Mouse (Mus musculus) liver, embryonic 13.5 days (tissue): ENCODE results near the gene Rftn1. TPM values are rescaled to one million over a fixed set of nuclear protein-coding genes. Genes with fewer than 3 reads are reported as not detected.

ENCODE experiments used
- ATAC-seq: fragments of 200-750 bp; cut with Nextera tagmentation; 2 replicates; pipeline ENCODE4 v1.8.0; 2017; ENCODE audit warnings: low read depth, mild to moderate bottlenecking, moderate number of reproducible peaks, moderate library complexity
- DNase-seq: peaks from one replicate; pipeline ENCODE4 v3.0.0; 2022
- H3K27ac ChIP-seq: fragments of 300-500 bp; sonication (generic); 2 replicates; pipeline ENCODE4 v1.5.1; 2015; ENCODE audit warnings: moderate library complexity, mild to moderate bottlenecking, inconsistent platforms
- H3K27me3 ChIP-seq: fragments of 300-500 bp; sonication (generic); 2 replicates; pipeline ENCODE4 v1.6.1; 2015; ENCODE audit warnings: mild to moderate bottlenecking, inconsistent platforms
- H3K36me3 ChIP-seq: fragments of 300-500 bp; sonication (generic); 2 replicates; pipeline ENCODE4 v1.6.1; 2015; ENCODE audit warnings: mild to moderate bottlenecking, inconsistent platforms
- H3K4me1 ChIP-seq: fragments of 300-500 bp; sonication (generic); replicated peaks from 2 replicates; pipeline ENCODE4 v1.6.1; 2015; ENCODE audit warnings: inconsistent platforms
- H3K4me2 ChIP-seq: fragments of 300-500 bp; sonication (generic); 2 replicates; pipeline ENCODE4 v1.6.1; 2015; ENCODE audit warnings: inconsistent platforms, mild to moderate bottlenecking, moderate library complexity
- H3K4me3 ChIP-seq: fragments of 300-500 bp; sonication (generic); replicated peaks from 2 replicates; pipeline ENCODE4 v1.5.1; 2015; ENCODE audit warnings: mild to moderate bottlenecking, inconsistent platforms
- H3K9ac ChIP-seq: fragments of 300-500 bp; sonication (generic); 2 replicates; pipeline ENCODE4 v1.6.1; 2015; ENCODE audit warnings: mild to moderate bottlenecking, inconsistent platforms
- H3K9me3 ChIP-seq: fragments of 300-500 bp; sonication (generic); replicated peaks from 2 replicates; pipeline ENCODE4 v1.6.1; 2016; ENCODE audit warnings: inconsistent platforms
- WGBS: fragments of 180-500 bp; shearing (Covaris S2); methylation state at CpG from one replicate; pipeline ENCODE4 v1.1.7; 2015; ENCODE audit not compliant: insufficient replicate concordance; 5-methylcytosine and 5-hydroxymethylcytosine counted together
- polyA plus RNA-seq: library from polyadenylated mRNA; unstranded; fragments of >200 nt; fragmentation: Nextera tagmentation; extraction: Ambion mirVana; gene quantifications from 2 replicates; pipeline ENCODE4 v1.2.1, GENCODE M21; 2015

Rftn1 gene
- polyA plus RNA-seq, result 5.7 and 6.0 TPM in 2 replicates

DNA sequence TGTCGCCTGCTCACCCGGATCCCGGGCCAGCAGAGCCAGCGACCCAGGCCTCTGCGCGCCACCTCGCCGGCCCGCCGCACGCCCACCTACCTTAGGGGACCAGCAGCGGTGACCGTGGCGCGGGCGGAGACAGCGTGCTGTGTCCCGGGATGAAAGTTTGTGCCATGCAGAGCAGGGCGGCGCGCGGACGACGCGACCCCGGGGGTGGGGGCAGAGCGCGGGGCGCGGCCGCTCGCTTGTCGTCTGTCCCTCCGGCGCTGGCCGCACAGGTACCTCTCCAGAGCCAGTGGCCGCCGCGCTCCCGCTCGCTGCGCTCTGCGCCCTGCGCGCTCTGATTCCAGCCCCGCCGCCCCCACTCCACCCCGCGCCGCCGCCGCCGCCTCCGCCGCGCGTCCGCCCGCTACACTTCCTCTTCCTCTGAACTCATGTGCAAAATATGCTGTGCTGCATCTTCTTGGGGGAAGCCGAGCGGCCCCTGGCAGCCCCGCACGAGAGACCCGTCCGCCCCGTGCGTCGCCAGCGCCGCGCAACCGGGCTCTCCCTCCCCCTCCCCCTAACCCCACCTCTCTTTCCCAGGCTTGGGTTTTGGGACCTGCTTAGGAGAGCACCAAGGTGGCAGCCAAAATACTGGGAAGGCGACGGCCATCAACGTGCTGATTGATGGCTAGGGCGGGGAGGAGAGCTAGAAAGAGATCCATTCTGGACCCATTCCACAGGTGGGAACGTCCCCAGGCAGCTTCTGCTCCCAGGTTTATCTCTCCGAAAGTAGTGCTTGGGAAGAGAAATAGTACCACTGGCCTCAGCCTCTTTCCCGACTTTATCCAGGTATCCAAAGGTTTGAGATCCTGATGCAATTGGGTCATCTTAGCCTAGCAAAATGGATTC, at the start of gene Rftn1:
TSS of gene Rftn1 (minus strand) at position 544 of the 885 bp plus-strand sequence.
- WGBS, result 1% methylated on average over 79 of the region's 79 CpGs
- H3K4me3 ChIP-seq, result peak within 1 kb of the TSS; percentile 64
- H3K4me1 ChIP-seq, result peaks cover 20% of the 10 kb centered on the region
- peaks cover 42% of the 10 kb centered on the region for H3K27me3 ChIP-seq
- peak; percentile 8 for DNase-seq
- ATAC-seq, result peak; percentile 50
- peak within 1 kb of the TSS; percentile 59 for H3K9ac ChIP-seq
- no peaks in the 10 kb centered on the region for H3K36me3 ChIP-seq
- H3K9me3 ChIP-seq, result no peaks in the 10 kb centered on the region
- no peak within 1 kb of the TSS for H3K27ac ChIP-seq
- H3K4me2 ChIP-seq, result peak within 1 kb of the TSS; percentile 81

DNA sequence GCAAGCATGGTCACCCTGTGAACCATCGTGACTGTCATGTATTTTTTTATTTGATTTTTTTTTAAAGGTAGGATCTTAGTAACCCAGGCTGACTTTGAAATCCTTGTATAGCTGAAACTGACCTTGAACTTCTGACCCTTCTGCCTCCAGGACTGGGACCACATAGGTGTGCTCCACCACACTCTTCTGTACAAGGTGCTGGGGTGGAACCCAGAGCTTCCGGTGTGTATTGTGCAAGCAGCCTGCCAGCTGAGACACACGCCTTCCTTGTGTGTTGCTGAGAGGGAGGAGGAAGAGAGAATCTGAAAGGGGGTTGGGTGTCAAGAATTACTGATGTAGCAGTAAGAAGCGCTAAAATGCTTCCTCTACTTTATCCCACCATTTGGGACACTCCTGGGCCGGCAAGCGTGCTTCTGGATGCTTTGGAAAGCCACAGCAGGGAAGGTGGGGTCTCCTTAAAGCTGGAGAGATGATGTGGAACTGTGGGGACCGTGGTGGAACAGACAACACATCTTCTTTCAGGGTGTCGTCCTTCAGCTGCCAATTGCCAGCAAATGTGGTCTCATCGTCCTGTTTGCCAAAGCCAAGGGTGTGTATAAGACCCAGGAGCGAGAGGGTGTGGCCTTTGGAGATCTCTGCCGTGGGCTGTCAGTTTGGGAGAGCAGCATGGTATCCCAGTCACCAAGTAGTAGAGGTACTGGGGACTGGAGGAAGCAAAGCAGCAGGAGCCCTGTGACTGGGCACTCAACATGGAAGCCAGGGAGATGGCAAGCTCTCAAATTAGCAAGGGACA, 47.5 kb upstream of the Rftn1 start:
- WGBS, result 35% methylated on average over 11 of the region's 11 CpGs
- ATAC-seq (no peak), DNase-seq (no peak)
- Histone ChIP-seq H3K36me3 (no peaks in the 10 kb centered on the region), H3K4me2 (no peak overlapping the region), H3K9me3 (no peaks in the 10 kb centered on the region), H3K9ac (no peak overlapping the region), H3K27me3 (no peaks in the 10 kb centered on the region), H3K4me1 (0 out of 2 replicates have a peak, but pooled peaks cover 4% of the 10 kb centered on the region), H3K4me3 (no peak overlapping the region), H3K27ac (no peak overlapping the region)

DNA sequence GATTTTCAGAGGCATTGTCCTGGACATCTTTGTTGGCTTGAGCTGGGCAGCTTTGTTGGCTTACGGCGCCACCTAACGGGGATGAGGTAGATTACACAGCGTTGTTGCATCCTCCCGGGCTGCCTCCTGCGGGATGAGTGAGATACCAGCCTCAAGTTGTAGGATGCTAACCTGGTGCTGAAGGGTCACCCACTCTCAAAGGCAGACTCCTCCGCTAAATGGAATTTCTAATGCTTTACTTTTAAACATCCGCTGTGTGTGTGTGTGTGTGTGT, 46.9 kb upstream of the Rftn1 start:
- Histone ChIP-seq H3K9ac (no peak overlapping the region), H3K4me2 (no peak overlapping the region), H3K9me3 (no peaks in the 10 kb centered on the region), H3K36me3 (no peaks in the 10 kb centered on the region), H3K4me3 (no peak overlapping the region), H3K27me3 (no peaks in the 10 kb centered on the region), H3K4me1 (0 out of 2 replicates have a peak, but pooled peaks cover 4% of the 10 kb centered on the region), H3K27ac (no peak overlapping the region)
- no peak for ATAC-seq
- peak; percentile 52 for DNase-seq
- 8% methylated on average over 8 of the region's 8 CpGs for WGBS

DNA sequence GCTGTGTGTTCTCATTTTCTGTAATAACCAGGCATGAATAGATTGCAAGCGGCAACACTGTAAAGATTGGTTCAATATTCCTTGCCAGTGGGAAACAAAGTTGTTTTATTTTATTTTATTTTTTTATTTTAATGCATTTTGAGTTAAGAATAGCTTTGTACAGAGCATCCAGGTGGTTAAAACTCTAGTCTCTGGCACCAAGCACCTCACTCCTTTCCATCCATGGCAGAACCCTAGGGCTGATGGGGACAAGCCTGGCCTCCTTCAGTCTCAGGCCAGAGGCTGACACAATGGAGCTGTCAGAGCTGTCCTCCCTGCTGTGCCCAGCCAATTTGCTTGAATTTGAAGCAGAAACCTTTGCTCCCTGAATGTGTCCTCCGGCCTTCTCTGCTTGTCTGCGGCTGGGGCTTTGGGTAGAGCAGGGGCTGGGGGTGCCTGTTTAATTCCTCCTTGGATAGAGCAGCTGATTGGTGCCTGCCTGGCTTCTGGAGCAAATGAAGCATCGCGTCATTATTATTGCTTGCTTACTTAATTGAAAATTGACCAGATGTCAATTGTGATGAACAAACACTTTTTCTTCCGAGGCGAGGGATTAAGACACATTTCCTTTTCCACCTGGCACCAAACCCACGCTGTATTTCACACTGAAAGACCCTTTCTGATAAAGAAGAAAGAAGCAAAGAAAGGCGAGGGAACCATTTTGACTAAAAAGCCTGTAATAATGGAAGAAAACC, 46.4 kb upstream of the Rftn1 start:
- no peak for ATAC-seq
- 50% methylated on average over 9 of the region's 9 CpGs for WGBS
- no peak for DNase-seq

GRCm38 (mm10) chr17:50235943-50236701, 45.6 kb upstream of the Rftn1 start:
- Histone ChIP-seq H3K4me2 (no peak overlapping the region), H3K9ac (no peak overlapping the region), H3K4me3 (no peak overlapping the region), H3K27me3 (no peaks in the 10 kb centered on the region), H3K36me3 (no peaks in the 10 kb centered on the region), H3K9me3 (no peaks in the 10 kb centered on the region), H3K4me1 (0 out of 2 replicates have a peak, but pooled peaks cover 4% of the 10 kb centered on the region), H3K27ac (no peak overlapping the region)
- DNase-seq (no peak), ATAC-seq (0 out of 2 replicates have a peak, but pooled peaks have one; percentile 39)
- WGBS, result 68% methylated on average over 13 of the region's 13 CpGs

More for the DNA sequence above, 46.4 kb upstream of the Rftn1 start:
- Histone ChIP-seq H3K9ac (no peak overlapping the region), H3K27me3 (no peaks in the 10 kb centered on the region), H3K4me3 (no peak overlapping the region), H3K4me2 (no peak overlapping the region), H3K36me3 (no peaks in the 10 kb centered on the region), H3K4me1 (0 out of 2 replicates have a peak, but pooled peaks cover 4% of the 10 kb centered on the region), H3K27ac (no peak overlapping the region), H3K9me3 (no peaks in the 10 kb centered on the region)

DNA sequence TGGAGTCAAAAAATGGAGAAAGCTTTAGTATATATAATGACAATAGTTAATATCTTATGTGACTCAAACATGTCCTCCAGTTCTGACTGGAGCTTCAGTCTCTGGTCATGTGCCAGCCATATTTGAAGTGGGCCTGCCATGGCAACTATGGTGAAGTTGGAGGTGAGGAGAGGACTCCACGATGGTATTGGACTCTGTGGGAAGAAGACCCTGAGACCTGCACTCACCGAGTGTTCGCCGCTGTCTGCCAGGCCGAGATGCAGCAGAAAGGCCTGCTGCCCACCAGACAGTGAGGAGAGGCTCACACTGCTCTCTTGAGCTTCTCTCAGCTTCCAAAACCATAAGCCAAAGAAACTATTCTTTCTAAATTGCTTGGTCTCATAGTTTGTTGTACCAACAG, 43.5 kb upstream of the Rftn1 start:
- DNase-seq (no peak), ATAC-seq (no peak)
- no peaks in the 10 kb centered on the region for H3K36me3 ChIP-seq
- no peak overlapping the region for H3K27ac ChIP-seq
- no peak overlapping the region for H3K9ac ChIP-seq
- H3K4me1 ChIP-seq, result 0 out of 2 replicates have a peak, but pooled peaks cover 4% of the 10 kb centered on the region
- H3K27me3 ChIP-seq, result no peaks in the 10 kb centered on the region
- no peak overlapping the region for H3K4me3 ChIP-seq
- no peaks in the 10 kb centered on the region for H3K9me3 ChIP-seq
- no peak overlapping the region for H3K4me2 ChIP-seq
- 77% methylated on average over 5 of the region's 5 CpGs for WGBS

GRCm38 (mm10) chr17:50232821-50233220, 42.3 kb upstream of the Rftn1 start:
- WGBS, result 86% methylated on average over 11 of the region's 11 CpGs
- no peaks in the 10 kb centered on the region for H3K36me3 ChIP-seq
- H3K9ac ChIP-seq, result no peak overlapping the region
- H3K4me1 ChIP-seq, result 0 out of 2 replicates have a peak, but pooled peaks cover 4% of the 10 kb centered on the region
- DNase-seq, result no peak
- H3K27ac ChIP-seq, result no peak overlapping the region
- H3K27me3 ChIP-seq, result no peaks in the 10 kb centered on the region
- no peak overlapping the region for H3K4me2 ChIP-seq
- H3K9me3 ChIP-seq, result no peaks in the 10 kb centered on the region
- H3K4me3 ChIP-seq, result no peak overlapping the region
- no peak for ATAC-seq

- Histone ChIP-seq H3K4me2 (no peak overlapping the region), H3K4me1 (0 out of 2 replicates have a peak, but pooled peaks cover 3% of the 10 kb centered on the region), H3K4me3 (no peak overlapping the region), H3K9me3 (no peaks in the 10 kb centered on the region), H3K9ac (no peak overlapping the region), H3K36me3 (no peaks in the 10 kb centered on the region), H3K27ac (no peak overlapping the region), H3K27me3 (no peaks in the 10 kb centered on the region)
- WGBS, result 85% methylated on average over 8 of the region's 8 CpGs
- ATAC-seq (no peak), DNase-seq (no peak)
These were observed 40.7 kb upstream of the Rftn1 start for GRCm38 (mm10) chr17:50231206-50231605.

DNA sequence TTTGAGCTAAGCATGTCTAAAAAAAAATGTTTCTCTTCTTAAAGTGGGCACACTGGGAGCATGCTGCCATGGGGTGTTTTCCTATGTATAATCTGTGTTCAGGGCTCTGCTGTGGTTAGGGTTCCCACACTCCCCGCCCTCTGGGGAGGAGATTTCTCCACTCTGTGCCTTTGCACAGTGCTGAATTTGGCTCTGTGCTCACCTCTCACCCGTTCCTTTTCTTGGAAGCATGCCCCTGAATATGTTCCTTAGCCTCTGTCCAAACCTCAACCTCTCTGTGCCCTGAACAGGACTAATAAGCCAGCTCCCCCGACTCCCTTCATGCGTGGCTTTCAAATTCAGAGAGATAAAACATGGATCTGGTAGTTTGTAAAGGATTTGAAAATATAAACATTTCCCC, 39.1 kb upstream of the Rftn1 start:
- no peak for ATAC-seq
- Histone ChIP-seq H3K27me3 (no peaks in the 10 kb centered on the region), H3K4me1 (no peaks in the 10 kb centered on the region), H3K27ac (no peak overlapping the region), H3K36me3 (no peaks in the 10 kb centered on the region), H3K9ac (no peak overlapping the region), H3K4me3 (no peak overlapping the region), H3K9me3 (no peaks in the 10 kb centered on the region), H3K4me2 (no peak overlapping the region)
- DNase-seq, result no peak
- WGBS, result 56% methylated on average over 4 of the region's 4 CpGs

DNA sequence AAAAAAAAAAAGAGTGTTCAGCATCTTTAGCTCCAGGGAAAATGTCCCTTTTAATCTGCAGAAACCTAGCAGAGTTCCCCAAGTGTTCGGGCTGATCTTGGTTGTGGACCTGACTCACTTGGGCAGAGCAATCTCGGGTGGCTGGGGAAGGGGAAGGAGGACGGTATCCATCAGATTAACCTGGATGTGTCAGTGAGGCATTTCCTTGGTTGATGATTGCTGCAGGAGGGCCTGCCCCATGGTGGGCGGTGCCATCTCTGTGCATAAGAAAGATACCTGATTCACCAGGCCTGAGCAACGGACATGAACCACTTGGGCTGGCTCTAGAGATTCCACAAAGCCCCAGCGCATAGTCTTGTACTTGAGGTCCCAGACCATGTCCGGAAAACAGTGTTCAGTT, 36.9 kb upstream of the Rftn1 start:
- Histone ChIP-seq H3K4me2 (no peak overlapping the region), H3K4me1 (no peaks in the 10 kb centered on the region), H3K27me3 (no peaks in the 10 kb centered on the region), H3K36me3 (no peaks in the 10 kb centered on the region), H3K9me3 (no peaks in the 10 kb centered on the region), H3K27ac (no peak overlapping the region), H3K4me3 (no peak overlapping the region), H3K9ac (no peak overlapping the region)
- ATAC-seq, result no peak
- DNase-seq, result no peak
- 49% methylated on average over 7 of the region's 7 CpGs for WGBS
